Mouse (Mus musculus) small intestine, adult 2 months (tissue): ENCODE measurements around the gene Pnmt. TPM values are rescaled to one million over a fixed set of nuclear protein-coding genes. Genes with fewer than 3 reads are reported as not detected.
A peak's percentile ranks its signal among the peaks of the same experiment; 100 is the strongest.
"Not testable (repeated sequence)": the region's sequence is repeated elsewhere in the genome, so short reads cannot be mapped to it uniquely, and the experiment has no call there.

ENCODE experiments used
- H3K27ac ChIP-seq: fragments of 200-500 bp; 2 replicates; pipeline ENCODE4 v1.5.1; 2012; ENCODE audit warnings: low read depth, low read length, control low read depth, inconsistent platforms; ENCODE audit not compliant: insufficient read depth
- H3K27me3 ChIP-seq: fragments of 200-500 bp; 2 replicates; pipeline ENCODE4 v1.6.1; 2012; ENCODE audit warnings: mild to moderate bottlenecking, moderate library complexity, low read length, inconsistent platforms; ENCODE audit not compliant: control insufficient read depth, insufficient read depth
- H3K36me3 ChIP-seq: fragments of 200-500 bp; 2 replicates; pipeline ENCODE4 v1.6.1; 2012; ENCODE audit warnings: mild to moderate bottlenecking, low read length, control low read depth, inconsistent platforms; ENCODE audit not compliant: control insufficient read depth, insufficient read depth
- H3K4me1 ChIP-seq: fragments of 200-500 bp; 2 replicates; pipeline ENCODE4 v1.6.1; 2012; ENCODE audit warnings: low read length, inconsistent platforms, mixed read lengths; ENCODE audit not compliant: control insufficient read depth, insufficient read depth, insufficient read length
- H3K4me3 ChIP-seq: fragments of 200-500 bp; 2 replicates; pipeline ENCODE4 v1.5.1; 2012; ENCODE audit warnings: low read depth, mild to moderate bottlenecking, control low read depth, inconsistent platforms, low read length, moderate library complexity
- CTCF ChIP-seq: fragments of 200-500 bp; IDR thresholded peaks from 2 replicates; pipeline ENCODE4 v1.5.1; 2012; ENCODE audit warnings: low read depth, mild to moderate bottlenecking, control low read depth, inconsistent platforms, low read length, moderate library complexity, mixed read lengths; ENCODE audit not compliant: insufficient replicate concordance, insufficient read length; ENCODE audit errors: extremely low read depth
- POLR2A ChIP-seq: fragments of 200-500 bp; IDR thresholded peaks from 2 replicates; pipeline ENCODE4 v1.6.1; 2012; ENCODE audit warnings: low read depth, mild to moderate bottlenecking, control low read depth, inconsistent platforms, low read length, moderate library complexity
- WGBS: fragments of 180-500 bp; shearing (Covaris S2); methylation state at CpG from one replicate; pipeline ENCODE4 v1.1.7; 2018; 5-methylcytosine and 5-hydroxymethylcytosine counted together
- polyA plus RNA-seq: library from polyadenylated mRNA; depleted of rRNA; stranded (reverse); fragments of >200 nt; gene quantifications from 2 replicates; pipeline ENCODE4 v1.2.3, GENCODE M21; 2012

Gene Pnmt
- polyA plus RNA-seq, 1 experiment, result not detected

- TF ChIP-seq CTCF (no peak), POLR2A (no peak)
- Histone ChIP-seq H3K27me3 (no peaks in the 10 kb centered on the region), H3K4me3 (no peak overlapping the region), H3K4me1 (no peaks in the 10 kb centered on the region), H3K27ac (no peak overlapping the region), H3K36me3 (peaks cover 63% of the 10 kb centered on the region)
- 78% methylated on average over 11 of the region's 11 CpGs for WGBS
Measured at GRCm38 (mm10) chr11:98377787-98378186, 8.5 kb upstream of the Pnmt start.

- Histone ChIP-seq H3K27me3 (no peaks in the 10 kb centered on the region), H3K4me3 (no peak overlapping the region), H3K4me1 (peaks cover 2% of the 10 kb centered on the region; the same call in 1 of the 2 replicates), H3K36me3 (peaks cover 61% of the 10 kb centered on the region), H3K27ac (no peak overlapping the region)
- 84% methylated on average over 7 of the region's 7 CpGs for WGBS
- TF ChIP-seq POLR2A (no peak), CTCF (no peak)
Measured at GRCm38 (mm10) chr11:98379379-98379778, 6.9 kb upstream of the Pnmt start.

DNA sequence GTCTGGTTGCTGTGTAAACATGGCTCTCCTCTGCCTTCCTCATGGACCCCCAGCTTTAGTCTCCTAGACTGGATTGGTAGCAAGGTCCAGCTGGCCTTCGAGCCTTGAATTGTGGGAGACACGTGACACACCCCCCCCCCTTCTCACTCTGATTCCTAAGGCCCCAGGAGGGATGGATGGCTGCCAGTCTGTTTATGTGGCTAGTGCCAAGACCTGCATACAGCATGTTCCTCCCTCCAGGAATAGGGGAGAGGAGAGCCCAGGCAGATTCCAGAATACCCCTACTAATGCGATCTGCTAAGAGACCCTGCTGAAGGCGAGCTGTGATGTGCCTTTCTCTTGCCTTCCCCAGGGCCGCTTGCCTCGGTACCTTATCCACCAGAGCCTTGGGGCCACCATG is 6.1 kb upstream of the Pnmt start:
- H3K36me3 ChIP-seq, result peaks cover 53% of the 10 kb centered on the region
- no peak overlapping the region for H3K27ac ChIP-seq
- no peaks in the 10 kb centered on the region for H3K27me3 ChIP-seq
- no peak overlapping the region for H3K4me3 ChIP-seq
- WGBS, result 79% methylated on average over 6 of the region's 6 CpGs
- peaks cover 2% of the 10 kb centered on the region; the same call in 1 of the 2 replicates for H3K4me1 ChIP-seq
- TF ChIP-seq POLR2A, result no peak
- TF ChIP-seq CTCF, result no peak

GRCm38 (mm10) chr11:98381651-98382050 is 4.6 kb upstream of the Pnmt start:
- WGBS, result 88% methylated on average over 2 of the region's 2 CpGs

GRCm38 (mm10) chr11:98382405-98382804 is 3.8 kb upstream of the Pnmt start:
- 26% methylated on average over 2 of the region's 2 CpGs for WGBS
- H3K4me3 ChIP-seq, H3K27me3 ChIP-seq, H3K4me1 ChIP-seq, H3K27ac ChIP-seq: not testable (repeated sequence)
- peak; percentile 10; the same call in 1 of the 2 replicates for TF ChIP-seq CTCF
- peaks cover 32% of the 10 kb centered on the region for H3K36me3 ChIP-seq

More at GRCm38 (mm10) chr11:98381651-98382050, 4.6 kb upstream of the Pnmt start:
- Histone ChIP-seq H3K27me3 (no peaks in the 10 kb centered on the region), H3K4me1 (peaks cover 2% of the 10 kb centered on the region; the same call in 1 of the 2 replicates), H3K27ac (no peak overlapping the region), H3K4me3 (no peak overlapping the region), H3K36me3 (peaks cover 39% of the 10 kb centered on the region)
- TF ChIP-seq POLR2A (no peak), CTCF (no peak)

DNA sequence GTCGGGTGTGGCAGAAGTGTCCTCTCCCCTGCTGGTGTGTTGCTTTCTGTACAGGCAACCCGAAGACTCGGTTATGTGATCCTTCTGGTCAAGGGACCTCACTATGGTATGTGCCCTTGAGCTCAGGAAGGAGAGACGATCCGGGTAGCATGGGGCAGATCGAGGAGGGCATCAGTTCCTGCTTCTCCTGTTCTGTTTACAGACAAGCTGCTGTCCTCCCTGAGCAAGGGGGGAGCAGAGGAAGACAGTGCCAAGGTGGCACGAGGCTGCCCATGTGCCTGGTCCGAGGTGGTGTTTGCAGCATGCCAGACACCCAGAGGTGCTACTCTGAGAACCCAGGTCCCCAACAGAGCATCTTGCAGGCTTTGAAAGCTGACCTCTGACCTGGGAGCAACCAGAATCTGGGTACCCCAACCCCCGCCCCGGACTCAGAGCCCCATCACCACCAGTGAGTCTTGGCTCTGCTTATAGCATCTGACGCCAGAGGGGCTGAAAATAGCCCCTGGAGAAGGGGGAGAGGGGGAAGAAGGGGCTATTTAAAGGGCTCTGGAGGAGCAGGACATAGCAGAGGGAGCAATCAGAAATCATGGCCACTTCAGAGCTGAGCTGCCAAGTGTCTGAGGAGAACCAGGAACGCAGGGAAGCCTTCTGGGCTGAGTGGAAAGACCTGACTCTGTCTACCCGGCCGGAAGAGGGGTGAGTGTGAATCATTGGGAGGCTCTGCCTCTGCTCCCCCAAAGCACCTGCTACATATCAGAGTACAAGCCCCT is 2.8 kb upstream of the Pnmt start, which contains the start of gene Tcap:
TSS of gene Tcap (plus strand) at position 551 of the 770 bp plus-strand sequence.
- Histone ChIP-seq H3K27ac (no peak within 1 kb of the TSS), H3K4me1 (peaks cover 2% of the 10 kb centered on the region; the same call in 1 of the 2 replicates), H3K27me3 (no peaks in the 10 kb centered on the region), H3K4me3 (no peak within 1 kb of the TSS), H3K36me3 (peaks cover 22% of the 10 kb centered on the region)
- WGBS, result 73% methylated on average over 14 of the region's 14 CpGs
- TF ChIP-seq CTCF (no peak), POLR2A (no peak)

DNA sequence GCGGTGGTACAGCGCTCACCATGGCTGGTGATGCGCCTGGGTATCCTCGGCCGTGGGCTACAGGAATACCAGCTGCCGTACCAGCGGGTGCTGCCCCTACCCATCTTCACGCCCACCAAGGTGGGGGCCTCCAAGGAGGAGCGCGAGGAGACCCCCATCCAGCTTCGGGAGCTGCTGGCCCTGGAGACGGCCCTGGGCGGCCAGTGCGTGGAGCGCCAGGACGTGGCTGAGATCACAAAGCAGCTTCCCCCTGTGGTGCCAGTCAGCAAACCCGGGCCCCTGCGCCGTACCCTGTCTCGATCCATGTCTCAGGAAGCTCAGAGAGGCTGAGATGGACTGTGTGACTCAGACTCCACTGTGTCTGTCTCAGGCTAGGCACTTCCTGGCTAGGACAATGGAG is 2.0 kb upstream of the Pnmt start:
- TF ChIP-seq POLR2A (no peak), CTCF (no peak)
- 88% methylated on average over 20 of the region's 20 CpGs for WGBS
- H3K4me3 ChIP-seq, result no peak overlapping the region
- peaks cover 3% of the 10 kb centered on the region; the same call in 1 of the 2 replicates for H3K4me1 ChIP-seq
- no peaks in the 10 kb centered on the region for H3K27me3 ChIP-seq
- no peak overlapping the region for H3K27ac ChIP-seq
- H3K36me3 ChIP-seq, result peaks cover 15% of the 10 kb centered on the region
